Mouse (Mus musculus): ENCODE data around the gene Trmt1.

DNA sequence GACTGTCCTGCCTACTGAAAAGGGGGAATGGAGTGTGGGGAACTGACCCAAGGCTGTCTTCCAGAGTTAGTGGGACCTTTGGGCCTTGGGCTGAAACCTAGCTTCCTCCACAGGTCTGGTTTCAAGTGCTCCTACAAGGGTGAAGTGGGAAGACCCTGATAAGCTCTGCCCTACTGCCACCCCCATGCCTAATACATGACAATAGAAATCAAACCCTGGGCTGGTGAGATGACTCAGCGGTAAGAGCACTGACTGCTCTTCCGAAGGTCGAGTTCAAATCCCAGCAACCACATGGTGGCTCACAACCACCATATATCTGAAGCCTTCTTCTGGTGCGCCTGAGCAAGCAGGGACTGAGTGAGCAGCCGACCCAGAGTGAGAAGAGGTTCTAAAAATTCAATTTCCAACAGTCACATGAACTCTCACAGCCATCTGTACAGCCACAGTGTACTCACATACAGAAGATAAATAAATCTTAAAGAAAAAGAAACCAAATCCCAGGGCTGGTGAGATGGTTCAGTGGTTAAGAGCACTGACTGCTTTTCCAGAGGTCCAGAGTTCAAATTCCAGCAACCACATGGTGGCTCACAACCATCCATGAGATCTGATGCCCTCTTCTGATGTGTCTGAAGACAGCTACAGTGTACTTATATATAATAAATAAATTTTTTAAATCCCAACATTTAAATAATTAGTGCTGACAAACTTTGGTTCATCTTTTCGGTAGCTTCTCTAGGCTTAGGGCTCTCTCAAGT lies 17.2 kb upstream of the Trmt1 start:
- TF ChIP-seq CTCF (IDR thresholded peaks at IDR 0.05; ENCODE audit: low read depth, low read length) (no peak), POLR2A (IDR thresholded peaks at IDR 0.05; ENCODE audit: extremely low read depth, insufficient read depth, low read length) (no peak)
